Mouse (Mus musculus): ENCODE results near the gene Senp6. TPM values are rescaled to one million over a fixed set of nuclear protein-coding genes. Genes with fewer than 3 reads are reported as not detected.
A peak's percentile ranks its signal among the peaks of the same experiment; 100 is the strongest.

Gene Senp6
- polyA plus RNA-seq, 2 experiments: 14.6 to 15.2 TPM

- H3K4me3 ChIP-seq (ENCODE audit: insufficient read depth in 1 of 2, low read depth in 2 of 2, low read length in 2 of 2): peak within 1 kb of the TSS; percentile 73 to 76
- H3K9me3 ChIP-seq (ENCODE audit: control insufficient read depth, low read length): no peaks in the 10 kb centered on the region
- peaks cover 0 to 7% of the 10 kb centered on the region in 2 experiments; a peak in 2 of 4 replicates for H3K4me1 ChIP-seq (replicated peaks; ENCODE audit: control insufficient read depth in 2 of 2, insufficient read depth in 2 of 2, low read length in 1 of 2)
- ATAC-seq (ENCODE audit: insufficient read depth) (peak; percentile 98), DNase-seq (ENCODE audit: low read depth in 3 of 3, low spot score in 3 of 3) (peak; percentile 66 to 73 (median 68))
- TF ChIP-seq CTCF (IDR thresholded peaks at IDR 0.05; ENCODE audit: low read depth): no peak
- no peak for TF ChIP-seq EP300 (IDR thresholded peaks at IDR 0.05; ENCODE audit: low read depth)
- peak within 1 kb of the TSS; percentile 74 for H3K9ac ChIP-seq (replicated peaks)
- whole genome bisulfite sequencing (ENCODE audit: insufficient replicate concordance): 1% methylated on average over 68 of the region's 69 CpGs
- no peaks in the 10 kb centered on the region for H3K36me3 ChIP-seq (replicated peaks; ENCODE audit: control insufficient read depth, insufficient read depth, low read depth)
- no peaks in the 10 kb centered on the region; the same call in 1 of the 2 replicates for H3K27me3 ChIP-seq (ENCODE audit: control insufficient read depth, insufficient read depth, low read length)
- H3K4me2 ChIP-seq (ENCODE audit: low read depth): peak within 1 kb of the TSS; percentile 97
- H3K27ac ChIP-seq: no peak within 1 kb of the TSS
These were observed 98.1 kb downstream of the Senp6 start, which contains the start of gene Myo6 for GRCm38 (mm10) chr9:80164611-80165474. TSS of gene Myo6 (plus strand) at chr9:80165031.

- no peak overlapping the region for H3K27ac ChIP-seq
- H3K36me3 ChIP-seq (replicated peaks; ENCODE audit: control insufficient read depth, insufficient read depth, low read depth): no peaks in the 10 kb centered on the region
- H3K9me3 ChIP-seq (ENCODE audit: control insufficient read depth, low read length): no peaks in the 10 kb centered on the region
- DNase-seq (ENCODE audit: low read depth in 3 of 3, low spot score in 3 of 3) (no peak), ATAC-seq (ENCODE audit: insufficient read depth) (no peak)
- WGBS (ENCODE audit: insufficient replicate concordance): 41% methylated on average over 9 of the region's 9 CpGs
- peak overlapping the region in 1 of 2 experiments; percentile 76; a peak in 3 of 4 replicates for H3K4me3 ChIP-seq (ENCODE audit: insufficient read depth in 1 of 2, low read depth in 2 of 2, low read length in 2 of 2)
- no peak for TF ChIP-seq EP300 (IDR thresholded peaks at IDR 0.05; ENCODE audit: low read depth)
- TF ChIP-seq CTCF (IDR thresholded peaks at IDR 0.05; ENCODE audit: low read depth): no peak
- peaks cover 0 to 7% of the 10 kb centered on the region in 2 experiments; a peak in 2 of 4 replicates for H3K4me1 ChIP-seq (replicated peaks; ENCODE audit: control insufficient read depth in 2 of 2, insufficient read depth in 2 of 2, low read length in 1 of 2)
- H3K27me3 ChIP-seq (ENCODE audit: control insufficient read depth, insufficient read depth, low read length): no peaks in the 10 kb centered on the region; the same call in 1 of the 2 replicates
- H3K9ac ChIP-seq (replicated peaks): no peak overlapping the region
- peak overlapping the region; percentile 97 for H3K4me2 ChIP-seq (ENCODE audit: low read depth)
These were observed 99.0 kb downstream of the Senp6 start for GRCm38 (mm10) chr9:80165690-80166089.

GRCm38 (mm10) chr9:80166425-80166824 is 99.7 kb downstream of the Senp6 start:
- no peaks in the 10 kb centered on the region for H3K9me3 ChIP-seq (ENCODE audit: control insufficient read depth, low read length)
- no peaks in the 10 kb centered on the region; the same call in 1 of the 2 replicates for H3K27me3 ChIP-seq (ENCODE audit: control insufficient read depth, insufficient read depth, low read length)
- peak overlapping the region; percentile 97; the same call in 1 of the 2 replicates for H3K4me2 ChIP-seq (ENCODE audit: low read depth)
- H3K36me3 ChIP-seq (replicated peaks; ENCODE audit: control insufficient read depth, insufficient read depth, low read depth): no peaks in the 10 kb centered on the region
- H3K27ac ChIP-seq: no peak overlapping the region
- H3K4me1 ChIP-seq (replicated peaks; ENCODE audit: control insufficient read depth in 2 of 2, insufficient read depth in 2 of 2, low read length in 1 of 2): peaks cover 0 to 7% of the 10 kb centered on the region in 2 experiments; a peak in 2 of 4 replicates
- DNase-seq (ENCODE audit: low read depth in 3 of 3, low spot score in 3 of 3) (no peak), ATAC-seq (ENCODE audit: insufficient read depth) (no peak)
- H3K4me3 ChIP-seq (ENCODE audit: insufficient read depth in 1 of 2, low read depth in 2 of 2, low read length in 2 of 2): no peak overlapping the region
- WGBS (ENCODE audit: insufficient replicate concordance): 57% methylated on average over 6 of the region's 6 CpGs
- H3K9ac ChIP-seq (replicated peaks): no peak overlapping the region
- TF ChIP-seq CTCF (IDR thresholded peaks at IDR 0.05; ENCODE audit: low read depth) (no peak), EP300 (IDR thresholded peaks at IDR 0.05; ENCODE audit: low read depth) (no peak)

- no peaks in the 10 kb centered on the region for H3K27me3 ChIP-seq (ENCODE audit: control insufficient read depth, insufficient read depth, low read length)
- H3K9ac ChIP-seq (replicated peaks): no peak overlapping the region
- H3K4me3 ChIP-seq (ENCODE audit: insufficient read depth in 1 of 2, low read depth in 2 of 2, low read length in 2 of 2): no peak overlapping the region
- TF ChIP-seq EP300 (IDR thresholded peaks at IDR 0.05; ENCODE audit: low read depth): no peak
- TF ChIP-seq CTCF (IDR thresholded peaks at IDR 0.05; ENCODE audit: low read depth): no peak
- H3K9me3 ChIP-seq (ENCODE audit: control insufficient read depth, low read length): no peaks in the 10 kb centered on the region
- no peak overlapping the region for H3K27ac ChIP-seq
- no peaks in the 10 kb centered on the region for H3K36me3 ChIP-seq (replicated peaks; ENCODE audit: control insufficient read depth, insufficient read depth, low read depth)
- H3K4me1 ChIP-seq (replicated peaks; ENCODE audit: control insufficient read depth in 2 of 2, insufficient read depth in 2 of 2, low read length in 1 of 2): peaks cover 0 to 7% of the 10 kb centered on the region in 2 experiments; a peak in 2 of 4 replicates
- DNase-seq (ENCODE audit: low read depth in 3 of 3, low spot score in 3 of 3): no peak
- 57% methylated on average over 4 of the region's 4 CpGs for WGBS (ENCODE audit: insufficient replicate concordance)
- ATAC-seq (ENCODE audit: insufficient read depth): no peak
- H3K4me2 ChIP-seq (ENCODE audit: low read depth): no peak overlapping the region
These were observed 100.4 kb downstream of the Senp6 start for GRCm38 (mm10) chr9:80167089-80167488.

- Histone ChIP-seq H3K9ac (replicated peaks) (no peak overlapping the region), H3K4me2 (ENCODE audit: low read depth) (no peak overlapping the region), H3K4me1 (replicated peaks; ENCODE audit: control insufficient read depth in 2 of 2, insufficient read depth in 2 of 2, low read length in 1 of 2) (peaks cover 0 to 2% of the 10 kb centered on the region in 2 experiments; a peak in 1 of 4 replicates), H3K27me3 (ENCODE audit: control insufficient read depth, insufficient read depth, low read length) (no peaks in the 10 kb centered on the region), H3K36me3 (replicated peaks; ENCODE audit: control insufficient read depth, insufficient read depth, low read depth) (no peaks in the 10 kb centered on the region), H3K27ac (no peak overlapping the region), H3K4me3 (ENCODE audit: insufficient read depth in 1 of 2, low read depth in 2 of 2, low read length in 2 of 2) (no peak overlapping the region), H3K9me3 (ENCODE audit: control insufficient read depth, low read length) (no peaks in the 10 kb centered on the region)
- WGBS (ENCODE audit: insufficient replicate concordance): 80% methylated on average over 9 of the region's 9 CpGs
- TF ChIP-seq EP300 (IDR thresholded peaks at IDR 0.05; ENCODE audit: low read depth) (no peak), CTCF (IDR thresholded peaks at IDR 0.05; ENCODE audit: low read depth) (no peak)
- DNase-seq (ENCODE audit: low read depth in 3 of 3, low spot score in 3 of 3) (no peak), ATAC-seq (ENCODE audit: insufficient read depth) (no peak)
These were observed 102.8 kb downstream of the Senp6 start for GRCm38 (mm10) chr9:80169551-80169950.

Measured in liver, embryonic 14.5 days (tissue).